Mouse (Mus musculus): ENCODE results near the gene Urad.

GRCm38 (mm10) chr5:147309786-147310185, 12.5 kb downstream of the Urad start:
- TF ChIP-seq CTCF (IDR thresholded peaks at IDR 0.05; ENCODE audit: insufficient read depth, low read depth, low read length) (no peak), POLR2A (IDR thresholded peaks at IDR 0.05; ENCODE audit: insufficient read depth, low read depth, low read length) (no peak)
